Mouse (Mus musculus): ENCODE results near the gene Crym. TPM values are rescaled to one million over a fixed set of nuclear protein-coding genes. Genes with fewer than 3 reads are reported as not detected.

The Crym gene
- total RNA-seq, 2 experiments from 2014 or later, result 1.5 to 2.7 TPM

- no peak for DNase-seq
These were observed 38.2 kb downstream of the Crym start for GRCm38 (mm10) chr7:120163581-120164251.

GRCm38 (mm10) chr7:120158121-120158613 is 43.7 kb downstream of the Crym start:
- no peak for DNase-seq

GRCm38 (mm10) chr7:120157575-120158061 is 44.3 kb downstream of the Crym start:
- no peak for DNase-seq

GRCm38 (mm10) chr7:120156841-120157409 is 45.0 kb downstream of the Crym start:
- DNase-seq, result no peak

GRCm38 (mm10) chr7:120150898-120151297 is 51.0 kb downstream of the Crym start:
- no peak for DNase-seq

GRCm38 (mm10) chr7:120150257-120150656 is 51.7 kb downstream of the Crym start:
- peak; percentile 8 for DNase-seq

- DNase-seq, result no peak
These were observed 56.7 kb downstream of the Crym start, which contains the start of gene Zp2 for GRCm38 (mm10) chr7:120145191-120145590. Gene Zp2, minus strand, starts transcription at chr7:120145291.

GRCm38 (mm10) chr7:120142743-120143142 is 59.2 kb downstream of the Crym start:
- no peak for DNase-seq

Other genes starting within 250 kb of the Crym start
- under 1 TPM in 1 of 2 experiments, not detected in 1; 0.12 TPM for gene Dnah3, start 106.8 kb downstream of the Crym start, total RNA-seq (2021)
- gene Tmem159, start 99.8 kb downstream of the Crym start, total RNA-seq (2021), result 10 to 100 TPM; 35.8 to 43.8 TPM
- under 1 TPM in 1 of 2 experiments, not detected in 1; 0.33 TPM for gene Zp2, start 56.8 kb downstream of the Crym start, total RNA-seq (2021)
- 1 to 10 TPM; 1.1 to 2.5 TPM for gene Anks4b, start 28.3 kb downstream of the Crym start, total RNA-seq (2021)
- gene Abca14, start 1.9 kb upstream of the Crym start, total RNA-seq (2021), result not detected
- gene Abca15, start 126.6 kb upstream of the Crym start, total RNA-seq (2021), result not detected
- not detected for gene Abca16, start 207.5 kb upstream of the Crym start, total RNA-seq (2021)